Mouse (Mus musculus) embryonic facial prominence, embryonic 15.5 days (tissue): ENCODE data around the gene Grin2a. TPM values are rescaled to one million over a fixed set of nuclear protein-coding genes. Genes with fewer than 3 reads are reported as not detected.

Experiments used
- ATAC-seq: fragments of 200-750 bp; cut with Nextera tagmentation; 2 replicates; pipeline ENCODE4 v1.8.0; 2017; ENCODE audit warnings: low read depth, moderate TSS enrichment; ENCODE audit not compliant: insufficient number of reproducible peaks, low FRiP score, low TSS enrichment
- H3K27ac ChIP-seq: fragments of 300-500 bp; sonication (generic); replicated peaks from 2 replicates; pipeline ENCODE4 v1.5.1; 2015; ENCODE audit warnings: mild to moderate bottlenecking, inconsistent platforms
- H3K27me3 ChIP-seq: fragments of 300-500 bp; sonication (generic); 2 replicates; pipeline ENCODE4 v1.6.1; 2015; ENCODE audit warnings: inconsistent platforms
- H3K36me3 ChIP-seq: fragments of 300-500 bp; sonication (generic); 2 replicates; pipeline ENCODE4 v1.6.1; 2015; ENCODE audit warnings: mild to moderate bottlenecking, inconsistent platforms
- H3K4me1 ChIP-seq: fragments of 300-500 bp; sonication (generic); 2 replicates; pipeline ENCODE4 v1.6.1; 2015; ENCODE audit warnings: inconsistent platforms
- H3K4me2 ChIP-seq: fragments of 300-500 bp; sonication (generic); replicated peaks from 2 replicates; pipeline ENCODE4 v1.6.1; 2015; ENCODE audit warnings: mild to moderate bottlenecking, inconsistent platforms
- H3K4me3 ChIP-seq: fragments of 300-500 bp; sonication (generic); replicated peaks from 2 replicates; pipeline ENCODE4 v1.5.1; 2015; ENCODE audit warnings: mild to moderate bottlenecking, inconsistent platforms
- H3K9ac ChIP-seq: fragments of 300-500 bp; sonication (generic); 2 replicates; pipeline ENCODE4 v1.6.1; 2015; ENCODE audit warnings: inconsistent platforms
- H3K9me3 ChIP-seq: fragments of 300-500 bp; sonication (generic); replicated peaks from 2 replicates; pipeline ENCODE4 v1.6.1; 2016; ENCODE audit warnings: inconsistent platforms
- WGBS: fragments of 180-500 bp; shearing (Covaris S2); methylation state at CpG from one replicate; pipeline ENCODE4 v1.1.7; 2015; 5-methylcytosine and 5-hydroxymethylcytosine counted together
- polyA plus RNA-seq: library from polyadenylated mRNA; unstranded; fragments of >200 nt; fragmentation: Nextera tagmentation; extraction: Ambion mirVana; gene quantifications from 2 replicates; pipeline ENCODE4 v1.2.1, GENCODE M21; 2015

Grin2a gene
- polyA plus RNA-seq, 1 experiment from 2014 or later = 1.7 TPM

DNA sequence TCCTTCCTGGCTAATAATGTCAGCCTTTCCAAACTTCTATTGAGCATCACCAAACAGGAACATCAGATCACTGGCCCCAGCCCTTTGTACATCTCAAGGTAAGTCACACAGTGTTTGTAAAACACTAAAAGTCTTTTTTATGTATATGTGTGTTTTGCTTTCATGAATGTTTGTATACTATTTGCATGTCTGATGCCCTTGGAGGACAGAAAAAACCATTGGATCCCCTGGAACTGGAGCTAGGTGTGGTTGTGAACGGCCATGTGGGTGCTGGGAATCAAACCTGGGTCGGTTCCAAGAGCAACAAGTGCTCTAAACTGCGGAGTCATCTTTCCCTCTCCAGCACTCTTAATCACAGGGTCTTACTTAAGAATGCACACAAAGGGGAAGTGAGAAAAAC is 245.7 kb downstream of the Grin2a start:
- Histone ChIP-seq H3K27ac (no peak overlapping the region), H3K4me2 (no peak overlapping the region), H3K9me3 (no peaks in the 10 kb centered on the region), H3K4me3 (no peak overlapping the region), H3K27me3 (no peaks in the 10 kb centered on the region), H3K4me1 (no peaks in the 10 kb centered on the region), H3K36me3 (no peaks in the 10 kb centered on the region), H3K9ac (no peak overlapping the region)
- ATAC-seq = no peak
- 81% methylated on average over 3 of the region's 3 CpGs for WGBS

- H3K4me1 ChIP-seq = no peaks in the 10 kb centered on the region
- H3K36me3 ChIP-seq = no peaks in the 10 kb centered on the region
- H3K4me3 ChIP-seq = no peak overlapping the region
- H3K27me3 ChIP-seq = no peaks in the 10 kb centered on the region
- no peak for ATAC-seq
- H3K9me3 ChIP-seq = no peaks in the 10 kb centered on the region
- WGBS = 92% methylated on average over 6 of the region's 6 CpGs
- H3K27ac ChIP-seq = no peak overlapping the region
- H3K9ac ChIP-seq = no peak overlapping the region
- H3K4me2 ChIP-seq = no peak overlapping the region
Measured at GRCm38 (mm10) chr16:9742443-9742842, 252.9 kb downstream of the Grin2a start.

GRCm38 (mm10) chr16:9738679-9739078 is 256.7 kb downstream of the Grin2a start:
- Histone ChIP-seq H3K36me3 (no peaks in the 10 kb centered on the region), H3K9me3 (no peaks in the 10 kb centered on the region), H3K9ac (no peak overlapping the region), H3K4me1 (no peaks in the 10 kb centered on the region), H3K4me3 (no peak overlapping the region), H3K4me2 (no peak overlapping the region), H3K27ac (no peak overlapping the region), H3K27me3 (no peaks in the 10 kb centered on the region)
- 84% methylated on average over 6 of the region's 6 CpGs for WGBS
- no peak for ATAC-seq

DNA sequence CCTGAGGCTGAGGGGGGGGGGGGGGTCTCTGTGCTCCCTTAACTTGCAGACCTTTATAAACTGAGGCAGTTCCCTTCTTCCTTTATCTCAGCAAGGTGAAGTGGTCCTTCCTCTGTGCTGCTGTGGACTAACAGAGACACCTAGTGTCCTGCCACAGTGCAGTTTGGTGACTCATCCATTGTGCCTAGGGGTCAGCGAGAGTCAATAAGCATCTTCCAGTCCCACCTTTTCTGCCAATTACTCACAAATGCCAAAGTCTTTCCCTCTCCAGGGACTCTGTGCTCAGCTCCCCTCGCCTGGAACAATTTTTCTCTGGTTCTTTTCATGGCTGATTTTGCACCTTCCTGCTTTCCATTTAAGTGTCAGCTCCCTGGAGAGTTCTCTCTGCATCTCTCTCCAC is 258.2 kb downstream of the Grin2a start:
- Histone ChIP-seq H3K4me2 (no peak overlapping the region), H3K9ac (no peak overlapping the region), H3K4me1 (no peaks in the 10 kb centered on the region), H3K27ac (no peak overlapping the region), H3K27me3 (no peaks in the 10 kb centered on the region), H3K4me3 (no peak overlapping the region), H3K36me3 (no peaks in the 10 kb centered on the region), H3K9me3 (no peaks in the 10 kb centered on the region)
- ATAC-seq = no peak
- 30% methylated on average over 2 of the region's 2 CpGs for WGBS

GRCm38 (mm10) chr16:9735365-9736080 is 259.8 kb downstream of the Grin2a start:
- H3K9me3 ChIP-seq = no peaks in the 10 kb centered on the region
- H3K4me1 ChIP-seq = no peaks in the 10 kb centered on the region
- no peak overlapping the region for H3K4me2 ChIP-seq
- WGBS = 80% methylated on average over 8 of the region's 8 CpGs
- no peak overlapping the region for H3K9ac ChIP-seq
- H3K27me3 ChIP-seq = no peaks in the 10 kb centered on the region
- no peak overlapping the region for H3K4me3 ChIP-seq
- H3K36me3 ChIP-seq = no peaks in the 10 kb centered on the region
- H3K27ac ChIP-seq = no peak overlapping the region
- no peak for ATAC-seq

DNA sequence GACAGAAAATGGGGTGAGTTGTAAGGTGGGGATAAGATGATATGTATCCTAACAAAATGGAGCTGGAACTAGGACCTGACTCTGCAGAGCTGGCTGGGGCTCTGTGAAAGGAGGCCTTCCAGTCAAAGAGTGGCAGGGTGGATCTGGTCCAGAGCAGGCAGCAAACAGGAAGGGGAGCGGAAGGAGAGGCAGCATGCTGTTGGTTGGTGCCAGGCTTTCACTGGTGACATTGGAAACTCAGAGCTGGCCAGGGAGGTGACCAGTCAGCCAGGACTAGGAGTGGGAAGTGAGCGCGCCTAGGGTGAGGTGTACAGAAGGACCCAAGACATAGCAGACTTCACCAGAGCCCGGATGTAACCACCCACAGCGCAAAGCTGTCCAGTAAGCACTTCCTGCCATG is 267.8 kb downstream of the Grin2a start:
- Histone ChIP-seq H3K4me3 (no peak overlapping the region), H3K4me1 (no peaks in the 10 kb centered on the region), H3K27ac (no peak overlapping the region), H3K27me3 (no peaks in the 10 kb centered on the region), H3K36me3 (no peaks in the 10 kb centered on the region), H3K9me3 (no peaks in the 10 kb centered on the region), H3K9ac (no peak overlapping the region), H3K4me2 (no peak overlapping the region)
- ATAC-seq = no peak
- WGBS = 91% methylated on average over 5 of the region's 5 CpGs

GRCm38 (mm10) chr16:9725578-9726113 is 269.7 kb downstream of the Grin2a start:
- H3K27ac ChIP-seq = no peak overlapping the region
- 72% methylated on average over 7 of the region's 7 CpGs for WGBS
- H3K36me3 ChIP-seq = no peaks in the 10 kb centered on the region
- H3K4me1 ChIP-seq = no peaks in the 10 kb centered on the region
- H3K9me3 ChIP-seq = no peaks in the 10 kb centered on the region
- H3K27me3 ChIP-seq = no peaks in the 10 kb centered on the region
- no peak for ATAC-seq
- no peak overlapping the region for H3K4me2 ChIP-seq
- H3K4me3 ChIP-seq = no peak overlapping the region
- H3K9ac ChIP-seq = no peak overlapping the region

DNA sequence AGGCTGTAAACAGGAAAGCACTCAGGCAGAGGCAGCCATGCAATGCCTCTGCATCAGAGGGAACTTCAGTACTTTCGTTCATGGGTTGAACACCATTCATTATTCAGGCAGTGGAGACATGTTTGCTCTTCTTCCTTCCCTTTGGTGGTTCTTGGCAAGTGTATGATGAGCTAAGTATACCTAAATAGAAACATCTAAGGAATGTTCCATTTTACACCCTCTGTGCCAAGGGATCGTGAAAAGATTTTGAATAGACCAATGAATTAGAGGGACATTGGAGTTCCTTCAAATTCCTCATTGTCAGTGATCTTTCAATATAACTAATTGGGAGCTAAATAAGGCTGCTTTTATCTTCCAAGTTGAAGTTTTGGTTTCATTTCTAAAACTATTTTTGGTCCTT is 284.0 kb downstream of the Grin2a start:
- WGBS = 76% methylated on average over 2 of the region's 2 CpGs
- H3K4me1 ChIP-seq = no peaks in the 10 kb centered on the region
- no peak overlapping the region for H3K4me3 ChIP-seq
- ATAC-seq = no peak
- H3K36me3 ChIP-seq = no peaks in the 10 kb centered on the region
- H3K27me3 ChIP-seq = no peaks in the 10 kb centered on the region
- H3K9ac ChIP-seq = no peak overlapping the region
- no peaks in the 10 kb centered on the region for H3K9me3 ChIP-seq
- no peak overlapping the region for H3K4me2 ChIP-seq
- no peak overlapping the region for H3K27ac ChIP-seq

DNA sequence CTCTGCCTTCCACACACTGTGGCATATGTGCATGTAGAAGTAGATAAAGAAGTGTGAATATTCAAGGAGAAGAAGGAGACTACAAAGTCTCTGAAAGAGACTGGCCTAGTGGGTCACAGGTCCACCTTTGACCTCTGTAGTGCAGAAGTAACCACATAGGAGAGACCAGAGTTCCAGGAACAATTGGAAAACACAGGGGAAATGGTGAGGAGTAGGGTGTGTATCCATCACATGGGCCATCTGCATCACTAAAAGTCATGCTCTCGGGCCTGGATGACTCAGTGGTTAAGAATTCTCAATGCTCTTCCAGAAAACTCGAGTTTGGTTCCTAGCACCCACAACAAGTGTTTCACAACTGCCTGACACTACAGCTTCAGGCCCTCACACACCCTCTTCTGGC is 285.4 kb downstream of the Grin2a start:
- no peaks in the 10 kb centered on the region for H3K27me3 ChIP-seq
- no peak overlapping the region for H3K4me2 ChIP-seq
- H3K27ac ChIP-seq = no peak overlapping the region
- 53% methylated on average over 2 of the region's 2 CpGs for WGBS
- H3K4me1 ChIP-seq = no peaks in the 10 kb centered on the region
- H3K9me3 ChIP-seq = no peaks in the 10 kb centered on the region
- no peaks in the 10 kb centered on the region for H3K36me3 ChIP-seq
- no peak overlapping the region for H3K4me3 ChIP-seq
- H3K9ac ChIP-seq = no peak overlapping the region
- no peak for ATAC-seq

GRCm38 (mm10) chr16:9697141-9697540 is 298.2 kb downstream of the Grin2a start:
- no peak for ATAC-seq
- H3K4me3 ChIP-seq = no peak overlapping the region
- no peaks in the 10 kb centered on the region for H3K36me3 ChIP-seq
- 63% methylated on average over 2 of the region's 2 CpGs for WGBS
- no peak overlapping the region for H3K4me2 ChIP-seq
- H3K27ac ChIP-seq = no peak overlapping the region
- H3K4me1 ChIP-seq = no peaks in the 10 kb centered on the region
- no peaks in the 10 kb centered on the region for H3K9me3 ChIP-seq
- H3K9ac ChIP-seq = no peak overlapping the region
- H3K27me3 ChIP-seq = no peaks in the 10 kb centered on the region

GRCm38 (mm10) chr16:9694081-9694480 is 301.3 kb downstream of the Grin2a start:
- WGBS = 70% methylated on average over 4 of the region's 4 CpGs
- H3K4me3 ChIP-seq = no peak overlapping the region
- no peak overlapping the region for H3K4me2 ChIP-seq
- H3K27ac ChIP-seq = no peak overlapping the region
- H3K27me3 ChIP-seq = no peaks in the 10 kb centered on the region
- H3K4me1 ChIP-seq = no peaks in the 10 kb centered on the region
- no peaks in the 10 kb centered on the region for H3K9me3 ChIP-seq
- ATAC-seq = no peak
- no peaks in the 10 kb centered on the region for H3K36me3 ChIP-seq
- H3K9ac ChIP-seq = no peak overlapping the region

DNA sequence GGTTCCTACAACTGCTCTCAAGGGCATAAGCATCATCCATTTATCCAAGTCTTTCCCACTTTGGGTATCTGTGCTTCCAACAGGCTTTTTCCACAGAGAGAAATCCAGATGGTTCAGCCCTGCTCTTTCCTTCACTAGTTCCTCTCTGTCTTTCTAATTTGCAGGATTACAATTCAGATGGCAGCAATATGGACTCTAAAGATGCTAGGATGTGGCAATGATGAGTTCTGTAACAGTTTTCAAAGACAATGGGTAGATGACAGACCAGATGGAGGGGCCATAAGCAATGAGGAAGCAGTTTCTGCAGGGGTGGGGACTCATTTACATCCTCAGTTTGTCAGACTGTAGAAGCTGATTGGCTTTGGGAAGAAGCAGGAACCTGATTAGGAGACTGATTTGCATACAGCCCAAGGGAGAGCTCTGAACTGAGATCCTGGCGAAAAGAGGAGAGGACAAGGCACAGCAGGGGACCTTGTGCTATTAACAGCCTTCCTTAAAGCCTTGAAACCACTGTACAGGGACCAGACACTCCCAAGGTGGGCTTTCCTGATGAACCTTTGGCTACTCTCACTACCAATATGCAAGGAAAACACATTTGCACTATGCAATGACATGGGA is 306.7 kb downstream of the Grin2a start:
- Histone ChIP-seq H3K27ac (no peak overlapping the region), H3K9me3 (no peaks in the 10 kb centered on the region), H3K36me3 (no peaks in the 10 kb centered on the region), H3K4me1 (no peaks in the 10 kb centered on the region), H3K4me3 (no peak overlapping the region), H3K27me3 (no peaks in the 10 kb centered on the region), H3K4me2 (no peak overlapping the region), H3K9ac (no peak overlapping the region)
- no peak for ATAC-seq
- WGBS = 17% methylated on average over 1 of the region's 1 CpGs
